Mouse (Mus musculus) stomach, postnatal 0 days (tissue): ENCODE measurements around the gene Rnf126.

Experiments
- CTCF ChIP-seq: IDR thresholded peaks from 2 replicates; pipeline ENCODE4 v1.5.1; 2016; ENCODE audit warnings: antibody characterized with exemption, low read depth, mild to moderate bottlenecking, moderate library complexity
- EP300 ChIP-seq: optimal IDR thresholded peaks from 2 replicates; pipeline ENCODE3; 2016; ENCODE audit warnings: antibody characterized with exemption

DNA sequence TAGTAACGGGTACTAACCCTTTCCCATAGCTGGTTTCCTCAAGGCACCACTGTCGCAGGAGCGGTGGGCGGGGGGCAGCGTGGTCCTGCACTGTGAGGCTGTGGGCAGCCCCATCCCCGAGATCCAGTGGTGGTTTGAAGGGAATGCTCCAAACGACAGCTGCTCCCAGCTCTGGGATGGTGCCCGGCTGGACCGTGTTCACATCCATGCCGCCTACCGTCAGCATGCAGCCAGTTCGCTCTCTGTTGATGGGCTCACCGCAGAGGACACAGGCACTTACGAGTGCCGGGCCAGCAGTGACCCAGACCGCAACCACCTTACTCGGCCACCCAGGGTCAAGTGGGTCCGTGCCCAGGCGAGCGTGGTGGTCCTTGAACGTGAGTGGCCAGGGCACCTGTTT is 58.1 kb downstream of the Rnf126 start:
- TF ChIP-seq CTCF, result no peak
- TF ChIP-seq EP300, result no peak
